Mouse (Mus musculus) c-Kit-negative CD71-positive TER-119-positive erythroid progenitor cells, embryonic 14.5 days (primary cell): Measurements from ENCODE around the gene Macf1.
"Not testable (repeated sequence)": the region's sequence is repeated elsewhere in the genome, so short reads cannot be mapped to it uniquely, and the experiment has no call there.

Experiments
- DNase-seq: peaks from one replicate; pipeline ENCODE4 v3.0.0-alpha.2; 2013; ENCODE audit warnings: low read depth, low spot score

The Macf1 gene

GRCm38 (mm10) chr4:123543691-123544090, 140.5 kb downstream of the Macf1 start:
- DNase-seq, result no peak

DNA sequence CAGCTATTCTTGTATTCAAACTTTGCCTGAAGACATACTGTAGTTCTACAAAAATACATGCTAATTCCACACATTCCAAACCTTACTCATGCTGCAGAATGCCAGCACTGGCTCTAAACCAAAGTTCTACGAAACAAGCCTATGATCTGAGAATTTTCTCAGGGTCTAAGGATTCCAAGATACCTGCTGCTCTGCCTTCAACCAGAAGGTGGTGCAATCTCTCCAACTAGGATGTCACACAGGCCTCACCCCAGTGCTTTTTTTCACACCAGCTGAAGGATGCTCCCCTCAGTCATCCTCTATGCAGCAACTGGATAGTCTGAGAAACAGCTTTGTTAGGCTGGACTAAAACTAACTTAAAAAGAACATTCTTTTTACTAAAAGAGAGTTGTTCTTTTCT, 148.9 kb downstream of the Macf1 start:
- DNase-seq, result no peak

- DNase-seq, result no peak
Measured at GRCm38 (mm10) chr4:123532001-123532400, 152.2 kb downstream of the Macf1 start.

GRCm38 (mm10) chr4:123530976-123531375, 153.2 kb downstream of the Macf1 start:
- DNase-seq, result no peak

DNA sequence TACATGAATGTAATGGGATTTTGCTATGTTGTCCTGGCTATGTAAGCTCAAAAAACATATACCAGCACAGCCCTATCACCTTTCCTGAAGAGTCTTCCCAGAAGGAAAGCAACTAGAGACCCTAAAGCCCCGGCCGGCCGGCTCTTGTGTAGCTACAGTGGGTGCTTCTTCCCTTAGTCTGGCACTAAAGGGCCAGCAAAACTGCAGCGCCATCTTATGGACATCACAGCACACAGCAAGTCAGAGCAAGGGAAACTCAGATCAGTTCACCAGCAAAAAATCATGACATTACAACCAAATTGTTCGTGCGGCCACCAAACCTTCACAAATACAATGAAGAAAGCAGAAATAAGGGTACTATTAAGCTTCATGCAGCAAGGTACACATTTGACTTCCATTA, 154.9 kb downstream of the Macf1 start:
- no peak for DNase-seq

GRCm38 (mm10) chr4:123527607-123528010, 156.6 kb downstream of the Macf1 start:
- no peak for DNase-seq

DNA sequence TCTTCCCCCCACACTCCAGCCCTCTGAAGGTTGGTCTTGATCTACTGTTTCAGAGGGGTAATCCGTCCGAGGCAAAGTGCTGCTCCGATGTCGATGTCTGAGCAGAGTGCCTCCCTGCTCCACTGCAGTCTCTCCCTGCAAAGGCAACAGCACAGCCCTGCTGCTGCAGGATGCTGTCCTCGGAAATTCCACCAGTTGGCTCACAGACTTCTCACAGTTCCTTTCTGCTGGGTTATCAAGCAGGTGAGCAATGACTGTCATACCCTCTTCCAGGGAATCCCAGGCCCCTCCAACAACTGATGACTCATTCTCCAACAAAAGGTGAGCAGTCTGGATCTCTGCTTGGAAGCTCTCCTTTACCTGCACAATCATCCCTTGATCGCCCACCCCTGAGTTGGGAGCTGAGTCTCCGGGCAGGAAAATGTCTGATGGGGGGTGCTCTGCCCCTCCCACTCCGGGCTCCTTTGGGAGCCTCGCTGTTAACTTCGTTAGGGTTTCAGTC, 157.3 kb downstream of the Macf1 start:
- no peak for DNase-seq

DNA sequence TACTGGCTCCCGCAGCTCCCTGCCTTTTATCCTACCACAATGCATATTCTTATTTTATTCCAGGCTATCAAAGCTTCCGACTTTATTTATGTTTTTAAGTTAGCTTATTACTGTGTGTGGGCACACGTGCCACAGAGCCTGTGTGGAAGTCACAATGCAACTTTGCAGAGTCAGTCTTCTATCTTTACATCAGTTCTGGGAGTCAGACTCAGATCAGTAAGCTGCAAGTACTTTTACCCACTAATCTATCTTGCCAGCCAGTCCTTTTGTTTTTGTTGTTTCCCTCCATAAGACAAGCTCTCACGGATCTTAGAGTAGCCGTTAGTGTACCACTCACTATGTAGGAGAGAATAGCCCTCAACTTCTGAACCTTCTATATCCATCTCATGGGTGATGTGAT, 159.4 kb downstream of the Macf1 start:
- DNase-seq, result no peak

DNA sequence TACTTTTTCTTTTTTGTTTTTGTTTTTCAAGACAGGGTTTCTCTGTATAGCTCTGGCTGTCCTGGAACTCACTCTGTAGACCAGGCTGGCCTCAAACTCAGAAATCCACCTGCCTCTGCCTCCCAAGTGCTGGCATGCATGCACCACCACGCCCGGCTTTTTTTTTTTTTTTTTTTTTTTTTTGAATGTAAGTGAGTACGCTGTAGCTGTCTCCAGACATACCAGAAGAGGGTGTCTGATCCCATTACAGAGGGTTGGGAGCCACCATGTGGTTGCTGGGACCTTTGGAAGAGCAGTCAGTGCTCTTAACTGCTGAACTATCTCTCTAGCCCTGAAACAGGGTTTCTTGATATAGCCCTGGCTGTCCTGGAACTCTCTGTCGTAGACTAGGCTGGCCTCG, 164.0 kb downstream of the Macf1 start:
- not testable (repeated sequence) for DNase-seq

- DNase-seq, result no peak
Measured at GRCm38 (mm10) chr4:123515673-123516072, 168.5 kb downstream of the Macf1 start.

GRCm38 (mm10) chr4:123510201-123510600, 174.0 kb downstream of the Macf1 start:
- no peak for DNase-seq

DNA sequence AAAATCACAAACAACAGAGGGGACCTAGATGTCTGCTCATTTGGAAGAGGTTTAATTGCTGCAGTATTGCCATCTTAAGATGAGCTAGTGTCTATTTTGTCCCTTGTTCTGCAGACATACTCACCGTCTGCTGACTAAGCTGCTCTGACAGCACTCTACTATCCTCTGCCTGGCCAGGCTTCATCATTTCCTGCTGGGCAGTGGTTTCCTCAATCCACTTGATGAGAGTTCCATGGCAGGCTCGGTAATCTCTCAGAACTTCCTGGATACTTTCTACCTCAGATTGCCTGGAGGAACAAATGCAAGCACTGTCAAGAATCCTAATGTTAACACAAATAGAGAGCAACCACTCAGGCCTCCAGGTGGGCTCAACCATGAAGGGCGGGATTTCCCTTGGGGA, 195.1 kb downstream of the Macf1 start:
- DNase-seq, result no peak

DNA sequence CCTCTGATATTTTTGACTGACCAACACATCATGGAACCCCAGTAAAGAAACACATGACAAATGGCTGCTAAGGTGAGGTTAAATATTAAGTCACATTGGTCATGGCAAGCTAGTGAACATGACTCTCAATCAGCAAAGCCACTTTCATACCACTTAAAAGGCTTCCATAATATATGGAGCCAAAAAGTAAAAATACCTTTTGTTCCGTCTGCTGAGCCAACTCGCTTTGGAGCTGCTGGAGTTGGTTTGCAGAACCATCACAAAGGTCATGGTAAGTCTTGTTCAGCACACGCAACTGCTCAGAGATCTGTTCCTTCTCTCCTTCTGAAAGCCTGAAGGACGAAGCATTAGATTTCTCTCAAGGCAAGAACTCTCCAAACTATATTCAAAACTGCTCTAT, 204.2 kb downstream of the Macf1 start:
- DNase-seq, result no peak

DNA sequence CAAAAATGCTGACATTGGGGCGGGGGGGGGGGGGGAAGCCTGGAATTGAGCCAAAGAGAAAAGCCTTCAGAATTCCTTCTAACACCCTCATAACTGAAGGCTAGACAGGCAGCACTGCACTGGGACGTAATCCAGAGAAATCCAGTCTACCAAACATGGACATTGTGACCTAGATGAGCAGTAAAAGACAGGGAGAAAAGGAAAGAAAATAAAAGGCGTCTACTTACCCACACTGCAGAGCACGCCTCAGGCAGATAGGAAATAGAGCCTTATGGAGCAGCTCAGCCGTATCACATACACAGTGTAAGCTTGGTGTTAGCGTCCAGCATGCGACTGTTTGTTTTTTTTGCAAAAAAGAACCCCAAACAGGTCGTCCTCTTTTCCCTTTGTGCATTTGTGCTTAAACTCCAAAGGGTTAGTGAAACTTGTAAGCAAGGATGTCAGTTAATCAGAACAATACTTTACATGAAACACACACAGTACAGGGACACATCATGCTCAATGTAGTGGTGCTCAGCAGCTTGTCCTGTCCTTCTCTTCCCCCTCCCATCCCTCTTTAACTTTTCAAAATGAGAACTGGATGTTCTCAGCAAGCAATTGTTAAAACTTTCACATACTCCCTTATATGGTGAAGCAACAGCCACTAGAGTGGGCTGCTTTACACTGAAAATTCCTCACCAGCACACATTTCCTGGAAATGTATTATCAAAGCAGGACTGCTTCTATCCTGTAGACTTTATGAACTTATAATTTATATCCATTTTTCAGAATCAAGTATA, 205.3 kb downstream of the Macf1 start:
- DNase-seq, result no peak

- DNase-seq, result no peak
Measured at GRCm38 (mm10) chr4:123465799-123466198, 218.4 kb downstream of the Macf1 start.

- no peak for DNase-seq
Measured at GRCm38 (mm10) chr4:123460595-123461272, 223.4 kb downstream of the Macf1 start.

GRCm38 (mm10) chr4:123454871-123455640, 229.1 kb downstream of the Macf1 start:
- DNase-seq, result no peak

DNA sequence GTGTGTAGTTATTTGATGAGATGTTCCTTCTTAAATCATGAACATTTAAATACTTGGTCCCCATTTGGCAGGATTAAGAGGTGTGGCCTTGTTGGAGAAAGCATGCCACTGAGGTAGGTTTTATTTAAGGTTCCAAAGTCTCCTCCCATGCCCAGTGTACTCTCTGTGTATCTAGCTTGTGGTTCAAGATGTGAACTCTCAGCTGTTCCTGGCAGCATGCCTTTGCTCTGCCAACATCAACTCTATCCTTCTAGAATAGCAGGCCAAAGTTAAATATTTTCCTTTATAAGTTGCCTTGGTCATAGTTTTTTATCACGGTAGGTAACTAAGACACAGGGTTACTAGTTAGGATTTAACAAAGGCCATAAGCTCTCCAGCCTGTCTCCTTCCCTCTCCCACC, 230.4 kb downstream of the Macf1 start:
- no peak for DNase-seq

- no peak for DNase-seq
Measured at GRCm38 (mm10) chr4:123451991-123452390, 232.2 kb downstream of the Macf1 start.

DNA sequence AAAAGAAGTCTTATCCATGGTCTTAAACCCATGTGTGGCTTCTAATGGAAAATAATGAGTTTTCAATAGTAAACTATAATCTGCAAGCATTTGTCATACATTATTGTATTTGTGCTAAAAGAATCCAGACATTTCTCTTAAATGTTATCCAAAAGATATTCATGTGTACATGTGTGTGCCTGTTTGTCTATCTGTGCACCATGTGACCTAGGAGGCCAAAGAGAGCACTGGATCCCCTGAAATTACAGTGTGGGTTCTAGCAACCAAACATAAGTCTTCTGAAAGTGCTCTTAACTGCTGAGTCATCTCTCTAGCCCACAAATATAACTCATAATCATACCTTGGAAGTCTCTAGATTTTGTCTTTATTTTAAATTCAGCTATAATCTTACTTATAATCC, 234.9 kb downstream of the Macf1 start:
- no peak for DNase-seq

- no peak for DNase-seq
Measured at GRCm38 (mm10) chr4:123448015-123448414, 236.1 kb downstream of the Macf1 start.

DNA sequence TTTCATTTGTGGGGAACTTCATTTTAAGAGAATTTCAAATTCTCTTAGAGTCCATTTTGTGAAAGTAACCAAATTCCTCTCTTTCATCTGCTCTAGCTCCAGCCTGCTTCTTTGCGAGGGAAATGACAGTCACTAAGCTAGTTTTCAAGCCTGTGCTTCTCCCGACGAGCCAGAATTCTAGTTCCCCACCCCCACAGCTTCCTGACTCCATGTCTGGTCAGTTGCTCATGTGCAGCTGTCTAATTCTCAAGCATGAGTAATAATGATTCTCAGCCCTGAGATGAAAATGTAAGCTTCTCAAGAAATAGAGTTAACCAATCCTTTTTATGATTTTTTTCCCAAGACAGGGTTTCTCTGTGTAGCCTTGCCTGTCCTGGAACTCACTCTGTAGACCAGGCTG, 236.9 kb downstream of the Macf1 start:
- DNase-seq, result no peak
